Mouse (Mus musculus): ENCODE measurements around the gene Khnyn. TPM values are rescaled to one million over a fixed set of nuclear protein-coding genes. Genes with fewer than 3 reads are reported as not detected.

Gene Khnyn
- polyA plus RNA-seq, 1 experiment = 30.9 TPM

DNA sequence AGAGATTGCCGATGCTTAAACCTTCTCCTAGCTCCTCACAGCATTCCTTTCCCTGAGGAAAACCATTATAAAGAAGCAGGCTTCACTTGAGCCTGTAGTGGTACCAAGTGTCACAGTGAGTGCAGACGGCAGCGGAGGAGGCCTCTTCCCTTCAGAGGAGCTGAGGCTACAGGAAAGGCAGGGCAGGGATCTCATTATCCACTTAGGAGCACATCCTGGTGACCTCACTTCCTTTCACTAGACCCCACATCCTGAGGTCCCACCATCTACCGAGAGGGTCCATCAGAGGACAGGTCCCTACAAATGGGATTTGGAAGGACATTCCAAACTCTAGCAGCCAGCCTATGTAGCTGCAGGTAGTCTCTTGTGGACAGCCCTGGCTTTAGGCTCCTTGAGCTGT, 27.2 kb upstream of the Khnyn start:
- Histone ChIP-seq H3K9ac (ENCODE audit: low read depth, poor library complexity, severe bottlenecking) (no peak overlapping the region), H3K4me3 (ENCODE audit: low read depth, low read length) (no peak overlapping the region), H3K27ac (ENCODE audit: insufficient read depth, low read length) (no peak overlapping the region)

DNA sequence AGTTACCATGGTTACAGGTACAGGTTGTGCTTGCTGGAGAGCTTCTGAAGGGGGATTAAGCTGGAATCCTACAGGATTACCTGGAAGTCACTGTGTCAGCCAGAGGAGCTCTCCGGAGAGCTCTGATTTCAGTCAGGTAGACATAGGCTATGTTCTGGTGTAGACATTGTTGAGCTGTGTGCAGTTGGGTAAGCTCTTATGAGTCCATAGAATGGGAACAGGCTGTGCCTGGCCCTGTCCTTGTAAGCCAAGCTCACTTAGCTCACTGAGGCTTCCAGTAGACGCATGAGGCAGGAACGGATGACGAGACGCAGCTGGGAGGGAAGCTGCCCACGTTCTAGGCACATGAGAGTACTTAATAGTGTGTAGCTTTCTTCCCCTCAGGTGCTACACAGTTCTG, 22.6 kb upstream of the Khnyn start:
- Histone ChIP-seq H3K27ac (ENCODE audit: insufficient read depth, low read length) (no peak overlapping the region), H3K4me1 (ENCODE audit: control insufficient read depth, insufficient read depth, low read length) (peaks cover 3% of the 10 kb centered on the region)

More for the DNA sequence above, 27.2 kb upstream of the Khnyn start:
- H3K27me3 ChIP-seq (ENCODE audit: control insufficient read depth, insufficient read depth, low read length, poor library complexity, severe bottlenecking) = no peaks in the 10 kb centered on the region
- H3K36me3 ChIP-seq (ENCODE audit: control insufficient read depth, insufficient read depth, low read length, poor library complexity, severe bottlenecking) = peaks cover 4% of the 10 kb centered on the region; the same call in 1 of the 2 replicates
- H3K9me3 ChIP-seq (replicated peaks; ENCODE audit: control insufficient read depth, insufficient read depth, low read length, poor library complexity, severe bottlenecking) = no peaks in the 10 kb centered on the region
- TF ChIP-seq POLR2A (IDR thresholded peaks at IDR 0.05; ENCODE audit: insufficient read depth, low read length) (no peak), EP300 (IDR thresholded peaks at IDR 0.05; ENCODE audit: insufficient read depth, low read depth, low read length) (no peak), CTCF (IDR thresholded peaks at IDR 0.05; ENCODE audit: low read depth, low read length) (no peak)
- peaks cover 3% of the 10 kb centered on the region for H3K4me1 ChIP-seq (ENCODE audit: control insufficient read depth, insufficient read depth, low read length)

DNA sequence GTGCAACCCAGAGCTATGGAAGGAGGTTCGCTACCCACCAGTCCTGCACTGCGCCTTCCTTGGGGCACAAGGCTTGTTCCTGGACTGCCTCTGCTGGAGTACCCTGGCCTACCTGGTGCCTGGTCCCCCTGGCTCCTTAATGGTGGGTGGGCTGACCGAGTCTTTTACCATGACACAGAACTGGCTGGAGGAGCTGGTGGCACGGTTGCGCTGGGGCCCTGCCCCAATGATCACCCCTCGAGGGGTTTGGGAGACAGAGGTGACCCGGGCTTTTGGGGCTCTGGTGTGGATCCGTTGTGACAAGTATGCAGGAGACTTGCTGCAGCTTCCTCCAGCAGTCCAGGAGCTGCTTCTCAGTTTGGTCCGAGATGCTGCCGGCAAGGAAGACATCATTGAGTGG, 21.8 kb upstream of the Khnyn start:
- H3K27me3 ChIP-seq (ENCODE audit: control insufficient read depth, insufficient read depth, low read length, poor library complexity, severe bottlenecking) = no peaks in the 10 kb centered on the region
- peaks cover 5% of the 10 kb centered on the region for H3K4me1 ChIP-seq (ENCODE audit: control insufficient read depth, insufficient read depth, low read length)
- peaks cover 4% of the 10 kb centered on the region; the same call in 1 of the 2 replicates for H3K36me3 ChIP-seq (ENCODE audit: control insufficient read depth, insufficient read depth, low read length, poor library complexity, severe bottlenecking)
- peak overlapping the region; percentile 46 for H3K4me3 ChIP-seq (ENCODE audit: low read depth, low read length)
- H3K9ac ChIP-seq (ENCODE audit: low read depth, poor library complexity, severe bottlenecking) = peak overlapping the region; percentile 33; the same call in 1 of the 2 replicates
- TF ChIP-seq EP300 (IDR thresholded peaks at IDR 0.05; ENCODE audit: insufficient read depth, low read depth, low read length) (no peak), POLR2A (IDR thresholded peaks at IDR 0.05; ENCODE audit: insufficient read depth, low read length) (no peak), CTCF (IDR thresholded peaks at IDR 0.05; ENCODE audit: low read depth, low read length) (no peak)
- no peak overlapping the region for H3K27ac ChIP-seq (ENCODE audit: insufficient read depth, low read length)
- H3K9me3 ChIP-seq (replicated peaks; ENCODE audit: control insufficient read depth, insufficient read depth, low read length, poor library complexity, severe bottlenecking) = no peaks in the 10 kb centered on the region

More for the DNA sequence above, 22.6 kb upstream of the Khnyn start:
- peaks cover 4% of the 10 kb centered on the region; the same call in 1 of the 2 replicates for H3K36me3 ChIP-seq (ENCODE audit: control insufficient read depth, insufficient read depth, low read length, poor library complexity, severe bottlenecking)
- no peak overlapping the region for H3K4me3 ChIP-seq (ENCODE audit: low read depth, low read length)
- H3K27me3 ChIP-seq (ENCODE audit: control insufficient read depth, insufficient read depth, low read length, poor library complexity, severe bottlenecking) = no peaks in the 10 kb centered on the region
- H3K9me3 ChIP-seq (replicated peaks; ENCODE audit: control insufficient read depth, insufficient read depth, low read length, poor library complexity, severe bottlenecking) = no peaks in the 10 kb centered on the region
- H3K9ac ChIP-seq (ENCODE audit: low read depth, poor library complexity, severe bottlenecking) = no peak overlapping the region
- TF ChIP-seq CTCF (IDR thresholded peaks at IDR 0.05; ENCODE audit: low read depth, low read length) (no peak), POLR2A (IDR thresholded peaks at IDR 0.05; ENCODE audit: insufficient read depth, low read length) (no peak)

DNA sequence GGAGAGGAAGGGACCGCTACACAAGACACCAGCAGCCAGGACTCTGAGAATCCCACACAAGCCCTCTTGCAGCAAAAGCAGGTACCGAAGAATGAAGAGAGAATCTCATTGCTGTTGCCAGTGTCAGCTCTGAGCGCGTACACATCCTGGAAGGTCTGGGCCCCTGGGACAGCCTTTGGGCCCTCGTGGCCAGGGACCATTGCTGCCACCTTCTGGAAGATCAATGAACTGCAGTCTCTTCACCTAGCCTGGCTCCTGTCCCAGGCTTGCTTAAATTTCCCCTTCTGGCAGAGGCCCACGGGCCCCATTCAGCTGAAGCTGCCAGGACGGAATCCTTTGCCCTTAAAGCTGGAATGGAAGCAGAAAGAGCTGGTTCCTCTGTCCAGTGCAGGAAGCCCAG, 21.0 kb upstream of the Khnyn start:
- peaks cover 4% of the 10 kb centered on the region; the same call in 1 of the 2 replicates for H3K36me3 ChIP-seq (ENCODE audit: control insufficient read depth, insufficient read depth, low read length, poor library complexity, severe bottlenecking)

DNA sequence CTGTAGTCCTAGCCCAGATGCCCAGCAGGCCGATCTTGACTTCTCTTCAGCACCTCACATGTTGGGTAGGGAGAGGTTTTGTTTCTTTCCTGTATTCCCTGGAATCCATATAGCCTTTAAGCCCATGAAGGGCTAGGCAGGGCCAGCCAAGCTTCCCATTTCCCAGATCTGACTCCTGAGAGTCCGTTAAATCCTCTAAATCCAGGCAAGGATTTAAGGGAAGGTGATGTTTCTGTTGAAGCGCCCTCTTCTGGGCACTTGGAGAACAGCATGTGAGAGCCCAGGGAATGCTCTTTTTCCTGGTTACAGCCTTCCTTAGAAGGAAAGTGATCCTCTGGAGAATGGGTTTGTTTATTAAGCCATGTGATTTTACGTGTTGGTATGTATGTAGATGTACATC, 17.8 kb upstream of the Khnyn start:
- no peak overlapping the region for H3K27ac ChIP-seq (ENCODE audit: insufficient read depth, low read length)
- peaks cover 6% of the 10 kb centered on the region for H3K4me1 ChIP-seq (ENCODE audit: control insufficient read depth, insufficient read depth, low read length)
- no peak overlapping the region for H3K9ac ChIP-seq (ENCODE audit: low read depth, poor library complexity, severe bottlenecking)
- H3K9me3 ChIP-seq (replicated peaks; ENCODE audit: control insufficient read depth, insufficient read depth, low read length, poor library complexity, severe bottlenecking) = no peaks in the 10 kb centered on the region
- H3K36me3 ChIP-seq (ENCODE audit: control insufficient read depth, insufficient read depth, low read length, poor library complexity, severe bottlenecking) = peaks cover 16% of the 10 kb centered on the region
- H3K4me3 ChIP-seq (ENCODE audit: low read depth, low read length) = no peak overlapping the region
- H3K27me3 ChIP-seq (ENCODE audit: control insufficient read depth, insufficient read depth, low read length, poor library complexity, severe bottlenecking) = no peaks in the 10 kb centered on the region
- TF ChIP-seq EP300 (IDR thresholded peaks at IDR 0.05; ENCODE audit: insufficient read depth, low read depth, low read length) = no peak
- TF ChIP-seq POLR2A (IDR thresholded peaks at IDR 0.05; ENCODE audit: insufficient read depth, low read length) = no peak
- peak; percentile 9 for TF ChIP-seq CTCF (IDR thresholded peaks at IDR 0.05; ENCODE audit: low read depth, low read length)

More for the DNA sequence above, 21.0 kb upstream of the Khnyn start:
- Histone ChIP-seq H3K4me3 (ENCODE audit: low read depth, low read length) (peak overlapping the region; percentile 46), H3K27ac (ENCODE audit: insufficient read depth, low read length) (peak overlapping the region; percentile 52), H3K9ac (ENCODE audit: low read depth, poor library complexity, severe bottlenecking) (peak overlapping the region; percentile 33), H3K27me3 (ENCODE audit: control insufficient read depth, insufficient read depth, low read length, poor library complexity, severe bottlenecking) (no peaks in the 10 kb centered on the region), H3K9me3 (replicated peaks; ENCODE audit: control insufficient read depth, insufficient read depth, low read length, poor library complexity, severe bottlenecking) (no peaks in the 10 kb centered on the region), H3K4me1 (ENCODE audit: control insufficient read depth, insufficient read depth, low read length) (peaks cover 8% of the 10 kb centered on the region)
- TF ChIP-seq POLR2A (IDR thresholded peaks at IDR 0.05; ENCODE audit: insufficient read depth, low read length) (no peak), EP300 (IDR thresholded peaks at IDR 0.05; ENCODE audit: insufficient read depth, low read depth, low read length) (0 out of 2 replicates have a peak, but pooled peaks have one; percentile 48), CTCF (IDR thresholded peaks at IDR 0.05; ENCODE audit: low read depth, low read length) (peak; percentile 96)

DNA sequence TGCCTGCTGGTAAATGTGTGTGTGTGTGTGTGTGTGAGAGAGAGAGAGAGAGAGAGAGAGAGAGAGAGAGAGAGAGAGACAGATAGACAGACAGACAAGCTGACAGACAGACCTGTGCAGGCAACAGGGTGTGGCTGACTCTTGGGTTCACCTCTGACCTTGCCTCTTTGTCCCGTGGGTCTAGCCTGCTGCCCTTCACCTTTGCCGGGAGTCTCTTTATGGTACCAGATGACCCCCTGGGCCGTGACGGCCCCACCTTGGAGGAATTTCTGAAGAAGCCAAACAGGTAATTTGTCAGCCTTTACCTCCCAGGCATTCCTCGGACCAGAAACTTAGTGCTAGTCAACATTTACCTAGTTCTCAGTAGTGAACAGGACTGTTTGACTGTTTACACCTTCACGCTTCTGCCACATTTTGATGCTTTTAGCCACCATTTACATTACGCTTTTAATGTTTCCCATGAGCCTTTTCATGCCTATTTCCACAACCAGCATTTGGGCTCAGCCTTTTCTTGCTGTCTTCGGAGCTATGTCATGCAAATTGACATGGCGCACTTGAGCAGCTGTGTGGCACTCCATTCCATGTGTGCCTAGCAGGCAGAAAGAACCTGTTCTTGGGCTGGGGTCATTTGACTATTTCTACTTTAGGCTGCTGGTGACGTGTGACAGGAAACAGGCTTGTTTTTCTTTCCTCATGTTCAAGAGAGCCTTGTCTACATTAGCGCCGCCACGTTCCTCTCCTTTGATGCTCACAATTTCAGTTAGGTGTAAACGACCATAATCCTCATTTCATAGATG, 16.3 kb upstream of the Khnyn start:
- TF ChIP-seq EP300 (IDR thresholded peaks at IDR 0.05; ENCODE audit: insufficient read depth, low read depth, low read length) (peak; percentile 74), POLR2A (IDR thresholded peaks at IDR 0.05; ENCODE audit: insufficient read depth, low read length) (no peak)
- Histone ChIP-seq H3K9ac (ENCODE audit: low read depth, poor library complexity, severe bottlenecking) (no peak overlapping the region), H3K4me1 (ENCODE audit: control insufficient read depth, insufficient read depth, low read length) (peaks cover 5% of the 10 kb centered on the region), H3K27me3 (ENCODE audit: control insufficient read depth, insufficient read depth, low read length, poor library complexity, severe bottlenecking) (no peaks in the 10 kb centered on the region), H3K36me3 (ENCODE audit: control insufficient read depth, insufficient read depth, low read length, poor library complexity, severe bottlenecking) (peaks cover 16% of the 10 kb centered on the region), H3K27ac (ENCODE audit: insufficient read depth, low read length) (peak overlapping the region; percentile 49), H3K4me3 (ENCODE audit: low read depth, low read length) (no peak overlapping the region), H3K9me3 (replicated peaks; ENCODE audit: control insufficient read depth, insufficient read depth, low read length, poor library complexity, severe bottlenecking) (no peaks in the 10 kb centered on the region)

Data from ES-Bruce4 (cell line).